In genomic region chr3:30153923-30154331, GRCm38 (mm10) we compare ENCODE assay signal across 19 mouse cellular contexts.
DNase-seq lines count a peak whose midpoint lies in the region; ATAC-seq lines count a peak whose summit lies in the region.
"Had no signal": no experiment of that assay in that cellular context is flagged by ENCODE, and none has a peak within 500 bp of the region (broad histone marks: within the 10 kb centered on the region; RNA-seq: fewer than 3 reads in every experiment).

No protein-coding gene starts in this region.

- no peaks in the 10 kb centered on the region for H3K27me3 ChIP-seq in midbrain, embryonic 13.5 days
- no peaks in the 10 kb centered on the region for H3K27me3 ChIP-seq in midbrain, embryonic 11.5 days (ENCODE audit: control insufficient read depth, insufficient read depth, low read length)
- H3K27me3 ChIP-seq in forebrain, embryonic 15.5 days = peaks cover 28% of the 10 kb centered on the region
- no peaks in the 10 kb centered on the region for H3K27me3 ChIP-seq in limb, embryonic 10.5 days (ENCODE audit: low read depth, poor library complexity, severe bottlenecking)
- H3K27me3 ChIP-seq: CH12.LX; embryonic facial prominence, embryonic 12.5 days; heart, embryonic 12.5 days; liver, embryonic 13.5 days; Patski; stomach, embryonic 15.5 days had no signal

- no peak for DNase-seq in midbrain, embryonic 11.5 days (ENCODE audit: low spot score, missing footprints)
- DNase-seq in limb, embryonic 10.5 days (ENCODE audit: low spot score) = no peak
- DNase-seq in retina, postnatal 7 days (ENCODE audit: low read depth, low spot score) = peak; percentile 13
- no peak for DNase-seq in spleen, adult 18-20 months
- no peak for DNase-seq in right cerebral cortex, postnatal 14 days
- DNase-seq: cerebellum, adult 9-10 months; gastrocnemius, postnatal 25 days; liver, embryonic 13.5 days; lung, postnatal 10 days; thymus, postnatal 14 days had no signal

- no peak overlapping the region for H3K4me2 ChIP-seq in midbrain, embryonic 13.5 days (replicated peaks)
- no peak overlapping the region for H3K4me2 ChIP-seq in midbrain, embryonic 11.5 days
- H3K4me2 ChIP-seq in forebrain, embryonic 15.5 days (replicated peaks) = no peak overlapping the region
- H3K4me2 ChIP-seq: embryonic facial prominence, embryonic 12.5 days; heart, embryonic 12.5 days; hindbrain, embryonic 15.5 days; liver, embryonic 13.5 days; stomach, embryonic 15.5 days had no signal

- ATAC-seq in midbrain, embryonic 13.5 days = peak; percentile 73
- ATAC-seq in midbrain, embryonic 11.5 days (ENCODE audit: low FRiP score) = no peak
- ATAC-seq in forebrain, embryonic 15.5 days (replicated peaks) = peak; percentile 83
- ATAC-seq: Patski had no signal

- H3K9me3 ChIP-seq in midbrain, embryonic 13.5 days = no peaks in the 10 kb centered on the region
- H3K9me3 ChIP-seq in midbrain, embryonic 11.5 days (ENCODE audit: control insufficient read depth, low read length) = no peaks in the 10 kb centered on the region
- no peaks in the 10 kb centered on the region for H3K9me3 ChIP-seq in forebrain, embryonic 15.5 days
- no peaks in the 10 kb centered on the region for H3K9me3 ChIP-seq in limb, embryonic 10.5 days (replicated peaks)
- H3K9me3 ChIP-seq: embryonic facial prominence, embryonic 12.5 days; heart, embryonic 12.5 days; hindbrain, embryonic 15.5 days; liver, embryonic 13.5 days; stomach, embryonic 15.5 days had no signal

- no peak overlapping the region for H3K4me3 ChIP-seq in midbrain, embryonic 13.5 days (replicated peaks)
- H3K4me3 ChIP-seq in midbrain, embryonic 11.5 days (ENCODE audit: low read depth, low read length) = no peak overlapping the region
- H3K4me3 ChIP-seq in forebrain, embryonic 15.5 days = no peak overlapping the region
- no peak overlapping the region for H3K4me3 ChIP-seq in limb, embryonic 10.5 days
- H3K4me3 ChIP-seq: embryonic facial prominence, embryonic 12.5 days; heart, embryonic 12.5 days; hindbrain, embryonic 15.5 days; liver, embryonic 13.5 days; stomach, embryonic 15.5 days had no signal

- H3K36me3 ChIP-seq in midbrain, embryonic 13.5 days = no peaks in the 10 kb centered on the region
- H3K36me3 ChIP-seq in midbrain, embryonic 11.5 days (ENCODE audit: control insufficient read depth, insufficient read depth, low read length) = no peaks in the 10 kb centered on the region
- no peaks in the 10 kb centered on the region for H3K36me3 ChIP-seq in forebrain, embryonic 15.5 days
- peaks cover 5% of the 10 kb centered on the region; the same call in 1 of the 2 replicates for H3K36me3 ChIP-seq in limb, embryonic 10.5 days
- H3K36me3 ChIP-seq: embryonic facial prominence, embryonic 12.5 days; heart, embryonic 12.5 days; hindbrain, embryonic 15.5 days; liver, embryonic 13.5 days; stomach, embryonic 15.5 days had no signal

- H3K4me1 ChIP-seq in midbrain, embryonic 13.5 days (replicated peaks) = 0 out of 2 replicates have a peak, but pooled peaks cover 11% of the 10 kb centered on the region
- H3K4me1 ChIP-seq in midbrain, embryonic 11.5 days (ENCODE audit: control insufficient read depth, insufficient read depth, low read length) = peaks cover 6% of the 10 kb centered on the region; the same call in 1 of the 2 replicates
- H3K4me1 ChIP-seq in forebrain, embryonic 15.5 days = peaks cover 8% of the 10 kb centered on the region
- peaks cover 81% of the 10 kb centered on the region for H3K4me1 ChIP-seq in limb, embryonic 10.5 days
- H3K4me1 ChIP-seq: hindbrain, embryonic 15.5 days; liver, embryonic 13.5 days; stomach, embryonic 15.5 days had no signal

- no peak overlapping the region for H3K9ac ChIP-seq in midbrain, embryonic 13.5 days (replicated peaks)
- no peak overlapping the region for H3K9ac ChIP-seq in midbrain, embryonic 11.5 days (ENCODE audit: low read length)
- no peak overlapping the region for H3K9ac ChIP-seq in forebrain, embryonic 15.5 days (replicated peaks)
- H3K9ac ChIP-seq: embryonic facial prominence, embryonic 12.5 days; heart, embryonic 12.5 days; hindbrain, embryonic 15.5 days; liver, embryonic 13.5 days; stomach, embryonic 15.5 days had no signal

- no peak overlapping the region for H3K27ac ChIP-seq in midbrain, embryonic 13.5 days
- no peak overlapping the region for H3K27ac ChIP-seq in midbrain, embryonic 11.5 days (ENCODE audit: low read depth, low read length)
- H3K27ac ChIP-seq in forebrain, embryonic 15.5 days (replicated peaks) = no peak overlapping the region
- peak overlapping the region; percentile 16; the same call in 1 of the 2 replicates for H3K27ac ChIP-seq in limb, embryonic 10.5 days
- H3K27ac ChIP-seq: embryonic facial prominence, embryonic 12.5 days; hindbrain, embryonic 15.5 days; kidney, postnatal 0 days; liver, embryonic 13.5 days; stomach, embryonic 15.5 days had no signal

- 46% methylated on average over 3 of the region's 3 CpGs for WGBS in midbrain, embryonic 13.5 days
- whole genome bisulfite sequencing in midbrain, embryonic 11.5 days = 64% methylated on average over 3 of the region's 3 CpGs
- WGBS in forebrain, embryonic 15.5 days = 15% methylated on average over 3 of the region's 3 CpGs
- 84% methylated on average over 3 of the region's 3 CpGs for WGBS in limb, embryonic 10.5 days
